Mouse (Mus musculus) erythroblast, embryonic 14.5 days (primary cell): ENCODE data around the gene Syvn1. TPM values are rescaled to one million over a fixed set of nuclear protein-coding genes. Genes with fewer than 3 reads are reported as not detected.

Experiments used
- H3K27me3 ChIP-seq: 2 replicates; pipeline ENCODE4 v1.6.1; 2012; ENCODE audit warnings: inconsistent platforms; ENCODE audit not compliant: control insufficient read depth
- H3K36me3 ChIP-seq: 2 replicates; pipeline ENCODE4 v1.6.1; 2012; ENCODE audit warnings: mild to moderate bottlenecking, inconsistent platforms; ENCODE audit not compliant: control insufficient read depth
- H3K4me1 ChIP-seq: 2 replicates; pipeline ENCODE4 v1.6.1; 2012; ENCODE audit warnings: inconsistent platforms; ENCODE audit not compliant: control insufficient read depth
- H3K4me3 ChIP-seq: replicated peaks from 2 replicates; pipeline ENCODE3; 2012; ENCODE audit warnings: moderate library complexity, mild to moderate bottlenecking, inconsistent platforms
- H3K9me3 ChIP-seq: 2 replicates; pipeline ENCODE4 v1.6.1; 2012; ENCODE audit warnings: low read length, inconsistent platforms, mixed read lengths; ENCODE audit not compliant: control insufficient read depth
- GATA1 ChIP-seq: IDR thresholded peaks from 2 replicates; pipeline ENCODE4 v1.6.1; 2012; ENCODE audit warnings: low read length, inconsistent platforms, mixed read lengths
- TAL1 ChIP-seq: IDR thresholded peaks from 3 replicates; pipeline ENCODE4 v1.6.1; 2012; ENCODE audit warnings: low read length, inconsistent platforms, mixed read lengths
- polyA plus RNA-seq: library from polyadenylated mRNA; stranded (reverse); fragments of >175 nt; gene quantifications from 2 replicates; pipeline ENCODE4 v1.2.3, GENCODE M21; 2012

The Syvn1 gene
- polyA plus RNA-seq, 1 experiment, result 10.2 TPM

DNA sequence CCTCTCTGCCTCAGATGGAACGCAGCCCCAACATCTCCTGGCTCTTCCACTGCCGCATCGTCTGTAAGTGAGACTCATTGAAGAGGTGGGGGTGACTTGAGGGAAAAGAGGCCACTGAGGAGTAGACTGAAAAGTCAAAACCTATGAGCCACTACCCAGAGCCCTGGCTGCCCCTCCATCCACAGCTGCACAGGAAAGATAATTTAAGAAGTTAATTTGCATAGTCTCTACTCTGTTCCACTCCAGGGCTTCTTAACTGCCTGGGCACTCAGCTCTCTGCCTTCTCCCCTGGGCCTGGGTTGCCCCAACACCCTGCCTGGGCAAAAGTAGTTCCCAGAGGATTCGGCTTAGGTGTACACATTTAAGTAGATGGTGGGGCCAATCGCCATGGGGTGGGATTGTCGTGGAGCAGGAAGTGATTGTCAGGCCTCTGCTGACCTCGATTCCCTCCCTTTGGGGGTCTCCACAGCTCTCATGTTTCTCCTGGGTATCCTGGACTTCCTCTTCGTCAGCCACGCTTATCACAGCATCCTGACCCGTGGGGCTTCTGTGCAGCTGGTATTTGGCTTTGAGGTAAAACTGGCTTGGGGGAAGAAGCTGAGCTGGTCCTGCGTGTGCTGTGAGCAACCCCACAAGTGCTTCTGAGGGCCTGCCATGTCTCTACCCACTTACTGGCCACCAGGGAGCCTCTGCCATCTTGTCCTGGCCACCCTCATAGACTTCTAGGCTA lies 2.5 kb downstream of the Syvn1 start:
- H3K9me3 ChIP-seq, result no peaks in the 10 kb centered on the region

GRCm38 (mm10) chr19:6052516-6052915 lies 6.1 kb downstream of the Syvn1 start:
- H3K36me3 ChIP-seq, result peaks cover 91% of the 10 kb centered on the region
- peaks cover 61% of the 10 kb centered on the region for H3K4me1 ChIP-seq
- no peak overlapping the region for H3K4me3 ChIP-seq
- H3K9me3 ChIP-seq, result no peaks in the 10 kb centered on the region
- TF ChIP-seq GATA1 (no peak), TAL1 (no peak)
- no peaks in the 10 kb centered on the region for H3K27me3 ChIP-seq

More for the DNA sequence above, 2.5 kb downstream of the Syvn1 start:
- TF ChIP-seq GATA1, result no peak
- TF ChIP-seq TAL1, result no peak
- Histone ChIP-seq H3K36me3 (peaks cover 72% of the 10 kb centered on the region), H3K27me3 (no peaks in the 10 kb centered on the region), H3K4me1 (peaks cover 55% of the 10 kb centered on the region), H3K4me3 (peak overlapping the region; percentile 95)

GRCm38 (mm10) chr19:6054296-6054695 lies 7.9 kb downstream of the Syvn1 start:
- no peaks in the 10 kb centered on the region for H3K9me3 ChIP-seq
- H3K27me3 ChIP-seq, result no peaks in the 10 kb centered on the region
- H3K36me3 ChIP-seq, result peaks cover 89% of the 10 kb centered on the region
- H3K4me3 ChIP-seq, result no peak overlapping the region
- peaks cover 52% of the 10 kb centered on the region for H3K4me1 ChIP-seq
- TF ChIP-seq GATA1 (no peak), TAL1 (no peak)

GRCm38 (mm10) chr19:6056696-6057095 lies 10.3 kb downstream of the Syvn1 start:
- H3K4me1 ChIP-seq, result peaks cover 48% of the 10 kb centered on the region
- H3K27me3 ChIP-seq, result no peaks in the 10 kb centered on the region
- no peaks in the 10 kb centered on the region for H3K9me3 ChIP-seq
- peaks cover 66% of the 10 kb centered on the region for H3K36me3 ChIP-seq
- H3K4me3 ChIP-seq, result peak overlapping the region; percentile 100
- no peak for TF ChIP-seq TAL1
- no peak for TF ChIP-seq GATA1

DNA sequence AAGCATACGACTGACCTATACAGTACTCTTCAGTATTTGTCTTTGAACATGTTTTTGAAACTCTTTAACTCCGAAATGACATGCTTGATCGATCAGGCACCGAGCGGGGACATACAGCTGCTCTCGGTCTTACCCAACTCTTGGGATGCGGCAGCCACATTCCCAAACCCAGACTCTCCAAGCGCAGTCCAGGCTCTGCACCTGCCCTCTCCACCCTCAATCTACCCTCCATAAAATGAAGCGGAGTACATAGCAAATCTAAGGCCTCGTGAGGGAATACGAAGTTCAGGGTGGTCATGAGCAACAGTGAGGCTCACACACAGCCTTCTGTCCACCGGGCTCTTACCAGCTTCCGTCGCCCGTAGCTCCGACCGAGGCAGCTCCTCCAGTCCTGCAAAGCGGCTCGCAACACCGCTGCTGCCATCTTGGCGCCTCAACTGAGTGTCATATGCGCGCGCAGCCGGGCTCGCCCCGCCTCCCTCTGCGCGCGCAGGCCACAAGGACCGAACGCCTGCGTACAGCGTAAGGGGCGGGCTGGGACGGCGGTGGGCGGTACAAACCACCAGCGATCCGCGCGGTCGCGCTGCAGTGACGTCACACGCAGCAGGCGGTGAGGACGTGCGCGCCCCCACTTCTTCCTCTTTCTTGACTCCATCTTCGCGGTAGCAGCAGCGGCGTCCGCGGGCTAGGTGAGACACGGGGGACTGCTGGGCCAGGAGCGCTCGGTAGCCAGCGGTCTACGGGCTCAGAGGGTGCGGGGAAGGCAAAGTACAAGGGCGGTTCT lies 11.1 kb downstream of the Syvn1 start, which contains the start of the genes Mrpl49 and Fau:
Gene Mrpl49 (minus strand): TSS at position 473 of the 784 bp plus-strand sequence.
Gene Fau (plus strand): TSS at position 532 of the 784 bp plus-strand sequence.
- peaks cover 62% of the 10 kb centered on the region for H3K36me3 ChIP-seq

GRCm38 (mm10) chr19:6058513-6058912 lies 12.1 kb downstream of the Syvn1 start:
- Histone ChIP-seq H3K27me3 (no peaks in the 10 kb centered on the region), H3K36me3 (peaks cover 60% of the 10 kb centered on the region), H3K4me3 (peak overlapping the region; percentile 100), H3K9me3 (no peaks in the 10 kb centered on the region), H3K4me1 (peaks cover 61% of the 10 kb centered on the region)
- no peak for TF ChIP-seq GATA1
- no peak for TF ChIP-seq TAL1

More for the DNA sequence above, 11.1 kb downstream of the Syvn1 start, which contains the start of the genes Mrpl49 and Fau:
- TF ChIP-seq TAL1 (no peak), GATA1 (no peak)
- H3K9me3 ChIP-seq, result no peaks in the 10 kb centered on the region
- no peaks in the 10 kb centered on the region for H3K27me3 ChIP-seq
- H3K4me1 ChIP-seq, result peaks cover 56% of the 10 kb centered on the region
- H3K4me3 ChIP-seq, result peak within 1 kb of the TSS; percentile 100

GRCm38 (mm10) chr19:6058966-6059365 lies 12.6 kb downstream of the Syvn1 start:
- Histone ChIP-seq H3K36me3 (peaks cover 60% of the 10 kb centered on the region), H3K4me3 (peak overlapping the region; percentile 100), H3K4me1 (peaks cover 64% of the 10 kb centered on the region), H3K27me3 (no peaks in the 10 kb centered on the region), H3K9me3 (no peaks in the 10 kb centered on the region)
- no peak for TF ChIP-seq TAL1
- TF ChIP-seq GATA1, result no peak

GRCm38 (mm10) chr19:6061021-6061533 lies 14.7 kb downstream of the Syvn1 start, which contains the start of gene Znhit2:
TSS of gene Znhit2 (plus strand) at chr19:6061192.
- peaks cover 56% of the 10 kb centered on the region for H3K4me1 ChIP-seq
- peak within 1 kb of the TSS; percentile 70 for H3K4me3 ChIP-seq

More at GRCm38 (mm10) chr19:6061021-6061533, 14.7 kb downstream of the Syvn1 start, which contains the start of gene Znhit2:
- no peaks in the 10 kb centered on the region for H3K9me3 ChIP-seq
- no peaks in the 10 kb centered on the region for H3K27me3 ChIP-seq
- TF ChIP-seq TAL1, result no peak
- TF ChIP-seq GATA1, result peak; percentile 81
- peaks cover 42% of the 10 kb centered on the region for H3K36me3 ChIP-seq
